Mouse (Mus musculus) liver, postnatal 0 days (tissue): ENCODE measurements around the gene Ccdc189. TPM values are rescaled to one million over a fixed set of nuclear protein-coding genes. Genes with fewer than 3 reads are reported as not detected.

Experiments used
- ATAC-seq: fragments of 200-750 bp; cut with Nextera tagmentation; 2 replicates; pipeline ENCODE4 v1.8.0; 2017; ENCODE audit warnings: mild to moderate bottlenecking, moderate library complexity
- DNase-seq: peaks from one replicate; pipeline ENCODE4 v3.0.0-alpha.2; 2016
- H3K27ac ChIP-seq: fragments of 300-500 bp; sonication (generic); 2 replicates; pipeline ENCODE4 v1.5.1; 2014; ENCODE audit warnings: antibody characterized with exemption, moderate library complexity, mild to moderate bottlenecking, low read depth
- H3K27me3 ChIP-seq: fragments of 300-500 bp; sonication (generic); 2 replicates; pipeline ENCODE4 v1.6.1; 2014; ENCODE audit warnings: low read length, control low read depth, mixed read lengths; ENCODE audit not compliant: insufficient read depth
- H3K36me3 ChIP-seq: fragments of 300-500 bp; sonication (generic); replicated peaks from 2 replicates; pipeline ENCODE4 v1.6.1; 2014; ENCODE audit warnings: mild to moderate bottlenecking, control low read depth, low read length, moderate library complexity, mixed read lengths; ENCODE audit not compliant: insufficient read depth
- H3K4me1 ChIP-seq: fragments of 300-500 bp; sonication (generic); 2 replicates; pipeline ENCODE4 v1.6.1; 2014; ENCODE audit warnings: antibody characterized with exemption, mild to moderate bottlenecking, control low read depth; ENCODE audit not compliant: insufficient read depth
- H3K4me2 ChIP-seq: fragments of 300-500 bp; sonication (generic); 2 replicates; pipeline ENCODE4 v1.6.1; 2014; ENCODE audit warnings: low read depth, mild to moderate bottlenecking, low read length, moderate library complexity, mixed read lengths
- H3K4me3 ChIP-seq: fragments of 300-500 bp; sonication (generic); 2 replicates; pipeline ENCODE4 v1.5.1; 2014; ENCODE audit warnings: low read depth, low read length
- H3K9ac ChIP-seq: fragments of 300-500 bp; sonication (generic); replicated peaks from 2 replicates; pipeline ENCODE4 v1.6.1; 2014; ENCODE audit warnings: mild to moderate bottlenecking, moderate library complexity
- H3K9me3 ChIP-seq: fragments of 300-500 bp; sonication (generic); 2 replicates; pipeline ENCODE4 v1.6.1; 2016; ENCODE audit warnings: mild to moderate bottlenecking, control low read depth, low read length, mixed read lengths
- CTCF ChIP-seq: sonication (generic); IDR thresholded peaks from 2 replicates; pipeline ENCODE4 v1.5.1; 2016; ENCODE audit warnings: antibody characterized with exemption, low read depth
- EP300 ChIP-seq: IDR thresholded peaks from 2 replicates; pipeline ENCODE4 v1.6.1; 2016; ENCODE audit warnings: antibody characterized with exemption, low read depth, mild to moderate bottlenecking
- WGBS: fragments of 180-500 bp; shearing (Covaris S2); extraction: QIAGEN DNeasy Blood & Tissue Kit; methylation state at CpG from one replicate; pipeline ENCODE4 v1.1.7; 2014; ENCODE audit not compliant: insufficient replicate concordance; 5-methylcytosine and 5-hydroxymethylcytosine counted together
- polyA plus RNA-seq: library from polyadenylated mRNA; unstranded; fragments of >200 nt; fragmentation: Nextera tagmentation; extraction: Ambion mirVana; gene quantifications from 2 replicates; pipeline ENCODE4 v1.2.1, GENCODE M21; 2015

Gene Ccdc189
- polyA plus RNA-seq, 1 experiment from 2014 or later: 4.7 TPM

GRCm38 (mm10) chr7:127617962-127618361 lies 29.6 kb upstream of the Ccdc189 start:
- 91% methylated on average over 2 of the region's 2 CpGs for WGBS

GRCm38 (mm10) chr7:127616881-127617280 lies 28.5 kb upstream of the Ccdc189 start:
- Histone ChIP-seq H3K27me3 (no peaks in the 10 kb centered on the region), H3K4me2 (no peak overlapping the region), H3K36me3 (peaks cover 6% of the 10 kb centered on the region), H3K4me1 (peaks cover 10% of the 10 kb centered on the region), H3K4me3 (no peak overlapping the region), H3K9me3 (no peaks in the 10 kb centered on the region), H3K9ac (no peak overlapping the region), H3K27ac (no peak overlapping the region)
- 73% methylated on average over 1 of the region's 1 CpGs for WGBS
- ATAC-seq (no peak), DNase-seq (no peak)
- TF ChIP-seq CTCF (no peak), EP300 (no peak)

More at GRCm38 (mm10) chr7:127617962-127618361, 29.6 kb upstream of the Ccdc189 start:
- Histone ChIP-seq H3K27ac (no peak overlapping the region), H3K4me3 (no peak overlapping the region), H3K4me1 (peaks cover 10% of the 10 kb centered on the region), H3K36me3 (no peaks in the 10 kb centered on the region), H3K9me3 (no peaks in the 10 kb centered on the region), H3K27me3 (no peaks in the 10 kb centered on the region), H3K9ac (no peak overlapping the region), H3K4me2 (no peak overlapping the region)
- TF ChIP-seq EP300 (no peak), CTCF (no peak)
- ATAC-seq (no peak), DNase-seq (no peak)

- Histone ChIP-seq H3K36me3 (peaks cover 12% of the 10 kb centered on the region), H3K27ac (no peak overlapping the region), H3K9me3 (no peaks in the 10 kb centered on the region), H3K9ac (no peak overlapping the region), H3K4me3 (no peak overlapping the region), H3K4me2 (no peak overlapping the region), H3K27me3 (no peaks in the 10 kb centered on the region), H3K4me1 (peaks cover 10% of the 10 kb centered on the region)
- 54% methylated on average over 1 of the region's 1 CpGs for WGBS
- ATAC-seq: no peak
- DNase-seq: no peak
- TF ChIP-seq EP300 (no peak), CTCF (no peak)
These were observed 27.9 kb upstream of the Ccdc189 start for GRCm38 (mm10) chr7:127616336-127616735.

GRCm38 (mm10) chr7:127614891-127615843 lies 26.8 kb upstream of the Ccdc189 start, which contains the start of gene Zfp629:
Gene Zfp629, minus strand, starts transcription at chr7:127615797.
- DNase-seq (peak; percentile 72), ATAC-seq (peak; percentile 86)
- Histone ChIP-seq H3K27me3 (no peaks in the 10 kb centered on the region), H3K9ac (peak within 1 kb of the TSS; percentile 96), H3K36me3 (peaks cover 19% of the 10 kb centered on the region), H3K27ac (peak within 1 kb of the TSS; percentile 96), H3K4me2 (peak within 1 kb of the TSS; percentile 78), H3K4me3 (peak within 1 kb of the TSS; percentile 97), H3K9me3 (no peaks in the 10 kb centered on the region), H3K4me1 (peaks cover 10% of the 10 kb centered on the region)
- 1% methylated on average over 42 of the region's 50 CpGs for WGBS
- TF ChIP-seq CTCF (no peak), EP300 (no peak)

GRCm38 (mm10) chr7:127614511-127614890 lies 26.1 kb upstream of the Ccdc189 start:
- no peak for TF ChIP-seq EP300
- no peak for TF ChIP-seq CTCF
- Histone ChIP-seq H3K27ac (peak overlapping the region; percentile 96), H3K27me3 (no peaks in the 10 kb centered on the region), H3K36me3 (peaks cover 19% of the 10 kb centered on the region), H3K4me1 (peaks cover 10% of the 10 kb centered on the region), H3K9me3 (no peaks in the 10 kb centered on the region), H3K4me3 (peak overlapping the region; percentile 97), H3K9ac (peak overlapping the region; percentile 96), H3K4me2 (peak overlapping the region; percentile 78)
- WGBS: 0% methylated on average over 24 of the region's 44 CpGs
- DNase-seq (peak; percentile 70), ATAC-seq (peak; percentile 75)

GRCm38 (mm10) chr7:127614091-127614490 lies 25.7 kb upstream of the Ccdc189 start:
- DNase-seq: no peak
- ATAC-seq: peak; percentile 45

More at GRCm38 (mm10) chr7:127614091-127614490, 25.7 kb upstream of the Ccdc189 start:
- Histone ChIP-seq H3K9ac (peak overlapping the region; percentile 96), H3K4me3 (peak overlapping the region; percentile 97), H3K4me1 (peaks cover 10% of the 10 kb centered on the region), H3K9me3 (no peaks in the 10 kb centered on the region), H3K27me3 (no peaks in the 10 kb centered on the region), H3K4me2 (peak overlapping the region; percentile 78), H3K36me3 (peaks cover 21% of the 10 kb centered on the region), H3K27ac (peak overlapping the region; percentile 96)
- WGBS: 35% methylated on average over 8 of the region's 8 CpGs
- no peak for TF ChIP-seq CTCF
- TF ChIP-seq EP300: no peak
